Mouse (Mus musculus): ENCODE results near the gene Aplp1. TPM values are rescaled to one million over a fixed set of nuclear protein-coding genes. Genes with fewer than 3 reads are reported as not detected.

The Aplp1 gene
- polyA plus RNA-seq, 1 experiment from 2014 or later: 13.4 TPM

DNA sequence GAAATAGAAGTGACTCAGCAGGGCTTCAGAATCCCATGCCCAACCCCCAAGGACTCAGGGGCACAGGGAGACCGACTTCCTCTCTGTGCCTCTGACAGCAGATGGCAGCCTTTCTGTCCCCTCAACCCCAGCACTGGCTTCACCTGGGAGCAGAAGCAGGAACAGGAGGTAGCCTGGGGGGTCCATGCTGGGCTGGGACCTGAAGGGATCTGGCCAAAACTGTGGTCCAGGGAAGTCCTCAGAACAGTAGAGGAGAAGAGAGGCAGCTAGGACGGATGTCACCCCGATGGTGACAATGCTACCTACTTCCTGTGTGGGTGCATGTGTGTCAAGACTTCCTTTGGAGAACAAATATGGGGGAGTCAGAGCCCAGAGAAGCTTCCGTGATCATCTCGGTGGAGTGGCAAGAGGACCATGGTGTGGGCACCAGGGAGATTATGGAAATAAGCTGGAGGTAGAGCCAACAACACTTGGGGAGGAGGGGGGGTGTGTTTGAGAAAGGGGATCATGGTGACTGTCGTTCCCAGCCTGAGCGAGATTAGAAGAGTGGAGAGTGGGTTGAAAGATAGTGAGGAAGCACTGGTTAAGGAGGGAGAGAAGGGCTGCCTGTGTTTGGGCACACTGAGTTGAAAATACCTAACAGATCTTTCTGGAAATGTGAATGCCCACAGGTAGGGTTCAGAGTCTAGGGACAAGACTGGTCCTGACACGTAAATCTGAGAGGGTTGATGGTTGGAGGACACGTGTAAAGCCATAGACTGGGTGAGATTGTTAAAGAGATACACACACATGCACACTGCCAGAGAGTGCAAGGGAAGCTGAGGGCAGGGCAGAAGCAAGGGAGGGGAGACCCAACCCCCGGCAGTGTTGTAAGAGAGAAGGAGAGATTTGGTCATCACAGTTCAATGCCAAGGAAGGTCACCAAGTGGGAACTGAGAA is 25.5 kb downstream of the Aplp1 start, which contains the start of gene Hcst:
Gene Hcst, minus strand, starts transcription at position 294 of the 939 bp plus-strand sequence.
- peaks cover 51% of the 10 kb centered on the region for H3K27me3 ChIP-seq (ENCODE audit: low read depth, poor library complexity, severe bottlenecking)
- no peaks in the 10 kb centered on the region; the same call in 1 of the 2 replicates for H3K9me3 ChIP-seq (replicated peaks)
- WGBS: 77% methylated on average over 10 of the region's 10 CpGs
- H3K4me3 ChIP-seq: no peak within 1 kb of the TSS
- DNase-seq (ENCODE audit: low spot score): no peak
- peaks cover 22% of the 10 kb centered on the region for H3K4me1 ChIP-seq
- no peak within 1 kb of the TSS for H3K27ac ChIP-seq
- H3K36me3 ChIP-seq: no peaks in the 10 kb centered on the region

DNA sequence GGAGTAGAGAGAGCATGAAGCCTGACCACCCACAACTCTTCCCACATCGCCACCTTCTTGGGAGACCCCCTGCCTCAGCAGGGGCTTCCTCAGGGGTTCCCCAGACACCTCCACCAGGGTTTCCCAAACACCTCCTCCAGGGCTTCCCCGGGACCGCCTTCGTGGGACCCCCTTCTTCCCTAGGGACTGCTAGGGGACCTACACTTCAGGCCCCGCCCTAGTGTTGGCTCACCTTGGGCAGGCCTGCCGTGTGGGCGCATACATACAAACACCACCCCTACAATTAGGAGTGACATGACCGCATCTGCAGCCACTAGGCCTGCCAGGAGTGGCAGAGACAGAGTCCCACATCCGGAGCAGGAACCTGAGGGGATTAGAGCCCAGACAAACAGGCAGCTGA is 27.5 kb downstream of the Aplp1 start:
- Histone ChIP-seq H3K4me1 (peaks cover 17% of the 10 kb centered on the region), H3K36me3 (no peaks in the 10 kb centered on the region), H3K27ac (no peak overlapping the region), H3K27me3 (ENCODE audit: low read depth, poor library complexity, severe bottlenecking) (peaks cover 36% of the 10 kb centered on the region), H3K4me3 (no peak overlapping the region), H3K9me3 (replicated peaks) (no peaks in the 10 kb centered on the region; the same call in 1 of the 2 replicates)
- WGBS: 71% methylated on average over 9 of the region's 9 CpGs
- no peak for DNase-seq (ENCODE audit: low spot score)

GRCm38 (mm10) chr7:30413596-30413995 is 31.7 kb downstream of the Aplp1 start, which contains the start of gene Tyrobp:
TSS of gene Tyrobp (plus strand) at chr7:30413760.
- H3K9me3 ChIP-seq (replicated peaks): no peaks in the 10 kb centered on the region
- no peak for DNase-seq (ENCODE audit: low spot score)
- WGBS: 81% methylated on average over 5 of the region's 5 CpGs

GRCm38 (mm10) chr7:30412735-30413147 is 32.6 kb downstream of the Aplp1 start:
- Histone ChIP-seq H3K36me3 (no peaks in the 10 kb centered on the region), H3K27me3 (ENCODE audit: low read depth, poor library complexity, severe bottlenecking) (no peaks in the 10 kb centered on the region), H3K27ac (no peak overlapping the region), H3K4me3 (no peak overlapping the region), H3K9me3 (replicated peaks) (no peaks in the 10 kb centered on the region), H3K4me1 (no peaks in the 10 kb centered on the region)
- WGBS: 55% methylated on average over 4 of the region's 4 CpGs
- DNase-seq (ENCODE audit: low spot score): no peak

More at GRCm38 (mm10) chr7:30413596-30413995, 31.7 kb downstream of the Aplp1 start, which contains the start of gene Tyrobp:
- H3K4me3 ChIP-seq: no peak within 1 kb of the TSS
- no peaks in the 10 kb centered on the region for H3K36me3 ChIP-seq
- H3K4me1 ChIP-seq: no peaks in the 10 kb centered on the region
- no peak within 1 kb of the TSS for H3K27ac ChIP-seq
- H3K27me3 ChIP-seq (ENCODE audit: low read depth, poor library complexity, severe bottlenecking): no peaks in the 10 kb centered on the region

DNA sequence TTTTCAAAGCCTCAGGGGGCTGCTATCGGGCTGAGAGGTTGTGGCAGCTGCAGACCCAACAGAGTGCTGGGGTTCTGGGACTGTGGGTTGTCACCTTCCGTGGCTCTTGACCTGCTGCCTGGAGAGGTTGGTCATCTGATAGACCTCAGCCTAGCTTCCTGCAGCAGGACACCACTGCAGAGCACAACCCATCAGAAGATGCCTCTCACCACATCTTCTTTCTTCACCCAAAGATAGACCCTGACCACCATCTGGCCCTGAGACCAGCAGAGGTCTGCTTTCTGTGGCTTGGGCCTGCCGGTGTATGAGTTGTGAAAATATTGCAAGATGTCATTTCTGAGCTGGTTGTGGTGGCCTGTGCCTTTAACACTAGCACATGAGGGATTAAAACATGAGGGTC is 34.3 kb downstream of the Aplp1 start:
- no peak for DNase-seq (ENCODE audit: low spot score)
- WGBS: 78% methylated on average over 3 of the region's 3 CpGs
- Histone ChIP-seq H3K36me3 (no peaks in the 10 kb centered on the region), H3K4me3 (no peak overlapping the region), H3K27me3 (ENCODE audit: low read depth, poor library complexity, severe bottlenecking) (no peaks in the 10 kb centered on the region), H3K9me3 (replicated peaks) (no peaks in the 10 kb centered on the region), H3K27ac (no peak overlapping the region), H3K4me1 (no peaks in the 10 kb centered on the region)

DNA sequence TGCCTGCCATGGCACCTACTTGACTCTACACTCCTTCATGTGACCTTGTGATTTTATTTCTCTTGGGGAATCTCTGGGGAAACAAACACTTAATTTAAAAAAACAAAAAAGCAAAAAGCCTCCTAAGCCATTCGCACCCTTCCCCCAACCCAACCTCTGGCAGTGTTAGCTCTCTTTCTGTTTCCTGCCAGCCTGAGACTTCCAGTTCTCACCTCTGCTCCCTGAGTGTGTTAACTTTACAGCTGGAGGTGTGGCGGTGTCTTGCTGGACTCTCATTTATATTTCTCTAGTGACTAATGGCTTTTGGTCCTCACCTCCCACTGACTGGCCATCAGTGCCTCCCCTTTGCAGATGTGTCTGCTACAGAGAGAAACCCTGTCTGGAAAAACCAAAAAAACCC is 35.5 kb downstream of the Aplp1 start:
- no peak for DNase-seq (ENCODE audit: low spot score)
- H3K4me1 ChIP-seq: no peaks in the 10 kb centered on the region
- no peaks in the 10 kb centered on the region for H3K27me3 ChIP-seq (ENCODE audit: low read depth, poor library complexity, severe bottlenecking)
- 39% methylated on average over 2 of the region's 2 CpGs for WGBS
- H3K27ac ChIP-seq: no peak overlapping the region
- no peaks in the 10 kb centered on the region for H3K36me3 ChIP-seq
- H3K4me3 ChIP-seq: no peak overlapping the region
- no peaks in the 10 kb centered on the region for H3K9me3 ChIP-seq (replicated peaks)

GRCm38 (mm10) chr7:30408639-30409038 is 36.7 kb downstream of the Aplp1 start:
- H3K27me3 ChIP-seq (ENCODE audit: low read depth, poor library complexity, severe bottlenecking): no peaks in the 10 kb centered on the region
- H3K36me3 ChIP-seq: no peaks in the 10 kb centered on the region
- DNase-seq (ENCODE audit: low spot score): no peak
- no peak overlapping the region for H3K27ac ChIP-seq
- no peaks in the 10 kb centered on the region for H3K9me3 ChIP-seq (replicated peaks)
- 88% methylated on average over 3 of the region's 3 CpGs for WGBS
- no peaks in the 10 kb centered on the region for H3K4me1 ChIP-seq
- no peak overlapping the region for H3K4me3 ChIP-seq

GRCm38 (mm10) chr7:30402343-30402742 is 43.0 kb downstream of the Aplp1 start:
- Histone ChIP-seq H3K36me3 (no peaks in the 10 kb centered on the region), H3K27ac (no peak overlapping the region), H3K27me3 (ENCODE audit: low read depth, poor library complexity, severe bottlenecking) (no peaks in the 10 kb centered on the region), H3K4me3 (no peak overlapping the region), H3K9me3 (replicated peaks) (no peaks in the 10 kb centered on the region), H3K4me1 (no peaks in the 10 kb centered on the region)
- DNase-seq (ENCODE audit: low spot score): no peak
- 79% methylated on average over 4 of the region's 4 CpGs for WGBS

- Histone ChIP-seq H3K36me3 (no peaks in the 10 kb centered on the region), H3K9me3 (replicated peaks) (no peaks in the 10 kb centered on the region), H3K4me1 (no peaks in the 10 kb centered on the region), H3K27ac (no peak overlapping the region), H3K4me3 (no peak overlapping the region), H3K27me3 (ENCODE audit: low read depth, poor library complexity, severe bottlenecking) (no peaks in the 10 kb centered on the region)
- 70% methylated on average over 7 of the region's 7 CpGs for WGBS
- DNase-seq (ENCODE audit: low spot score): no peak
Measured at GRCm38 (mm10) chr7:30399671-30400070, 45.7 kb downstream of the Aplp1 start.

GRCm38 (mm10) chr7:30394871-30395270 is 50.5 kb downstream of the Aplp1 start:
- H3K4me1 ChIP-seq: no peaks in the 10 kb centered on the region
- H3K27me3 ChIP-seq (ENCODE audit: low read depth, poor library complexity, severe bottlenecking): no peaks in the 10 kb centered on the region
- 40% methylated on average over 2 of the region's 2 CpGs for WGBS
- no peaks in the 10 kb centered on the region for H3K9me3 ChIP-seq (replicated peaks)
- H3K36me3 ChIP-seq: no peaks in the 10 kb centered on the region
- no peak for DNase-seq (ENCODE audit: low spot score)
- no peak overlapping the region for H3K27ac ChIP-seq
- no peak overlapping the region for H3K4me3 ChIP-seq

GRCm38 (mm10) chr7:30394379-30394778 is 51.0 kb downstream of the Aplp1 start:
- H3K27ac ChIP-seq: no peak overlapping the region
- no peaks in the 10 kb centered on the region for H3K4me1 ChIP-seq
- H3K27me3 ChIP-seq (ENCODE audit: low read depth, poor library complexity, severe bottlenecking): no peaks in the 10 kb centered on the region
- no peak overlapping the region for H3K4me3 ChIP-seq
- no peaks in the 10 kb centered on the region for H3K9me3 ChIP-seq (replicated peaks)
- 67% methylated on average over 11 of the region's 11 CpGs for WGBS
- H3K36me3 ChIP-seq: no peaks in the 10 kb centered on the region
- DNase-seq (ENCODE audit: low spot score): no peak

DNA sequence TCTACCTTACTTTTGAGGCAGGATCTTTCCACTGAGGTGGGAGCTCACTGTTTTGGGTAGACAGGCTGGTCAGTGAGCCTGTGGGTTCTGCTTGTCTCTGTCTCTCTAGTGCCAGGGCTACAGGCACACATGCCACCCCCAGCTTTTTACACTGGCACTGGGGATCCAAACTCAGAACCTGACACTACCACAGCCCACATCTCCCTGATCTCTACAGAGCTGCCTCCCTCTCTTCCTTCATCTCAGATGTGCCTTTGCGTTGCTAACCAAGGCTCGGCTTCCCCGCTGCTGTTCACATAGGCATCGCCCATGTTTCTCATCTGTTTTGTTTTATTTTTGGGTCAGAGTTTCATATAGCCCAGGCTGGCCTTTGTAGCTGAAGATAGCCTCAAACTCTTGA is 51.7 kb downstream of the Aplp1 start:
- no peak for DNase-seq (ENCODE audit: low spot score)
- no peaks in the 10 kb centered on the region for H3K9me3 ChIP-seq (replicated peaks)
- H3K36me3 ChIP-seq: no peaks in the 10 kb centered on the region
- no peak overlapping the region for H3K4me3 ChIP-seq
- H3K27ac ChIP-seq: no peak overlapping the region
- no peaks in the 10 kb centered on the region for H3K4me1 ChIP-seq
- whole genome bisulfite sequencing: 89% methylated on average over 4 of the region's 4 CpGs
- no peaks in the 10 kb centered on the region for H3K27me3 ChIP-seq (ENCODE audit: low read depth, poor library complexity, severe bottlenecking)

DNA sequence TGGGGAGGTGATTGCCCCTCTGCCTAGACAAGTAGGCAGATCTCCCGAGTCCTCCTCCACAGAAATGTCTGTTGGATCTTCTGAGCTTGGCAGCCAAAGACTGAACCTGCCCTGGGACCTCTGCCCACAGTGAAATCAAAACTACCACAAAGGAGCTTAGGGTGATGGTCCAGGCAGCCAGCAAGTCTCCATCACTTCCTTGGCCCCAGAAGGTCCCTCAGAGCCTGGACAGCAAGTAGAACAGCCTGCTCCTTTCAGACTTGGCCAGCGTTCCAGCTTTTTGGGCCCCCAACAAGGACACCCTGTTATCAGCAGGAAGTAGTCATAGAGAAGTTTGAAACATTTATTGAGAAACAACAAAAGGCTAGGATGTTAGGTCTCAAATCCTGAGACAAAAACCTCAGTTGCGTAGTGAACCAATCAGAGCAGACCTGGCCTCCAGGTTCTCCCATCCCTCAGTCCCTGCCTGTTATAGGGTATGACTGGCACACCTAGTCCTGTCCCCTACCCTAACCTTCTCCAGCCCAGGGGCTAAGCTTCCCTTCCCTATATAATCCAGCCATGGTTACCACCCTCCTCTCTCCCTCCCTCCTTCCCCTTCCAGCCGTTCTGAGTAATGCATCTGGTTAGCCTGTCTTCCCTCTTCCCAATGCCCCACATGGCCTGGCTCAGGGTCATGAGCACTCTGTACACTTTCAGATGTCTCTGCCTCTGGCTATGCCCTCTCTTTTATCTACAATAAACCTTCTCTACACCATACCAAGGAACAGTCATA is 52.4 kb downstream of the Aplp1 start:
- H3K36me3 ChIP-seq: no peaks in the 10 kb centered on the region
- 70% methylated on average over 4 of the region's 4 CpGs for WGBS
- H3K27ac ChIP-seq: no peak overlapping the region
- no peaks in the 10 kb centered on the region for H3K4me1 ChIP-seq
- H3K4me3 ChIP-seq: no peak overlapping the region
- H3K27me3 ChIP-seq (ENCODE audit: low read depth, poor library complexity, severe bottlenecking): no peaks in the 10 kb centered on the region
- no peak for DNase-seq (ENCODE audit: low spot score)
- H3K9me3 ChIP-seq (replicated peaks): no peaks in the 10 kb centered on the region

Data from limb, embryonic 10.5 days (tissue).